Mouse (Mus musculus) ES-E14 (cell line): ENCODE measurements around the gene Commd3. TPM values are rescaled to one million over a fixed set of nuclear protein-coding genes. Genes with fewer than 3 reads are reported as not detected.

Experiments
- DNase-seq: peaks from one replicate; pipeline ENCODE4 v3.0.0-alpha.2; 2013; ENCODE audit warnings: low read depth, low spot score
- H3K27ac ChIP-seq: 2 replicates; pipeline ENCODE4 v1.5.1; 2012; ENCODE audit warnings: low read depth, mild to moderate bottlenecking, low read length, moderate library complexity, mixed read lengths; ENCODE audit not compliant: poor library complexity, insufficient read depth, severe bottlenecking
- H3K36me3 ChIP-seq: 2 replicates; pipeline ENCODE4 v1.6.1; 2012; ENCODE audit warnings: mild to moderate bottlenecking, low read length, moderate library complexity, mixed read lengths; ENCODE audit not compliant: control insufficient read depth, poor library complexity, insufficient read depth, severe bottlenecking
- H3K4me1 ChIP-seq, 2 experiments: fragments of 150-350 bp in 1 of 2; sonication (generic) in 1 of 2; 2 replicates each; pipeline ENCODE4 v1.6.1; 2012; ENCODE audit warnings: low read length in 2 of 2, mild to moderate bottlenecking in 1 of 2, mixed read lengths in 1 of 2; ENCODE audit not compliant: control insufficient read depth in 2 of 2, insufficient read depth in 2 of 2, poor library complexity in 1 of 2
- H3K4me3 ChIP-seq, 2 experiments: fragments of 150-350 bp in 1 of 2; sonication (generic) in 1 of 2; 2 replicates each; pipeline ENCODE4 v1.5.1; 2012; ENCODE audit warnings: low read length in 2 of 2, low read depth in 1 of 2, mild to moderate bottlenecking in 1 of 2, mixed read lengths in 1 of 2; ENCODE audit not compliant: insufficient read depth in 1 of 2, poor library complexity in 1 of 2, severe bottlenecking in 1 of 2
- H3K9ac ChIP-seq: 2 replicates; pipeline ENCODE4 v1.6.1; 2012; ENCODE audit warnings: low read depth, mild to moderate bottlenecking, low read length, mixed read lengths; ENCODE audit not compliant: poor library complexity, insufficient read depth, severe bottlenecking
- H3K9me3 ChIP-seq: fragments of 150-350 bp; sonication (generic); 2 replicates; pipeline ENCODE4 v1.6.1; 2012; ENCODE audit warnings: low read depth, mild to moderate bottlenecking, low read length; ENCODE audit not compliant: control insufficient read depth, insufficient read depth
- CHD2 ChIP-seq: IDR thresholded peaks from 2 replicates; pipeline ENCODE4 v1.6.1; 2014; ENCODE audit warnings: mild to moderate bottlenecking, low read depth, low read length, inconsistent platforms
- HCFC1 ChIP-seq: IDR thresholded peaks from 2 replicates; pipeline ENCODE4 v1.6.1; 2012; ENCODE audit warnings: low read length, inconsistent platforms, borderline replicate concordance; ENCODE audit not compliant: insufficient read depth
- MAFK ChIP-seq: IDR thresholded peaks from 2 replicates; pipeline ENCODE4 v1.6.1; 2014; ENCODE audit warnings: mild to moderate bottlenecking, low read depth, low read length, inconsistent platforms; ENCODE audit not compliant: insufficient read depth
- ZC3H11A ChIP-seq: IDR thresholded peaks from 2 replicates; pipeline ENCODE4 v1.6.1; 2012; ENCODE audit warnings: low read depth, mild to moderate bottlenecking, inconsistent platforms, low read length, borderline replicate concordance
- ZNF384 ChIP-seq: IDR thresholded peaks from 2 replicates; pipeline ENCODE4 v1.6.1; 2012; ENCODE audit warnings: low read depth, low read length, inconsistent platforms
- in situ Hi-C, 2 experiments: fragments of 600-800 bp; cut with MboI; formaldehyde crosslinking; loops; one replicate each; pipeline ENCODE4 v1.15.1; 2025; ENCODE audit warnings: low sequenced_read_pairs in 2 of 2, inconsistent platforms in 1 of 2; ENCODE audit not compliant: unreplicated experiment in 2 of 2
- total RNA-seq: library from RNA; depleted of rRNA; stranded (reverse); fragments of 300-350 nt; gene quantifications from 2 replicates; pipeline ENCODE4 v1.2.3, GENCODE M21; 2012

The Commd3 gene
- total RNA-seq, 1 experiment: 35.9 TPM

GRCm38 (mm10) chr2:18677631-18678471 is 5.7 kb downstream of the Commd3 start:
- Histone ChIP-seq H3K9ac (peak overlapping the region; percentile 74), H3K36me3 (no peaks in the 10 kb centered on the region), H3K4me1 (no peaks in the 10 kb centered on the region), H3K27ac (no peak overlapping the region), H3K4me3 (peak overlapping the region; percentile 68 to 98), H3K9me3 (no peaks in the 10 kb centered on the region)
- in situ Hi-C loops: loop anchor here in 1 of 2 experiments (5.0 kb wide), 1 partner anchor 641 kb away; the partner anchor contains the start of gene A930004D18Rik
- no peak for DNase-seq
- TF ChIP-seq HCFC1 (no peak), ZNF384 (no peak), ZC3H11A (no peak), CHD2 (no peak), MAFK (no peak)

DNA sequence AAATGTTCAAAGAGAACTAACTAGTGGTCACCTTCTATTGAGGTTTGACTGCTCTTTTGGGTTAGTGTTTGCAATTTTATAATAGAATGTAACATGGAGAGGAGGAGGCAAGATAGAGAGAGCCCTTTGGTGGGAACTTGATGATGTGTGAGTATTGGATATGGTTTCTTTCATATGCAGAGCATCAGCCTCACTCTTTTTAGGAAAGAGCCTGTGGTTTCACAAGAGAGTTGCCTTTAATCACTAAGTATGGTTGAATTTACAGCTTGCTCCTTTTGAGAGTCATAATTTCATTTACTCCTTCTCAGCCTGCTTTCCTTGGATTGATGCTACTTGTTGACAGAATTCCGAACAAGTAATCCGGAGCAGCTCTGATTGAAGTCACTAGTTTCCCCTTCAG is 7.5 kb downstream of the Commd3 start:
- in situ Hi-C loops: loop anchor here in 1 of 2 experiments (5.0 kb wide), 1 partner anchor 642 kb away; the partner anchor contains the start of gene A930004D18Rik
- Histone ChIP-seq H3K9me3 (no peaks in the 10 kb centered on the region), H3K9ac (no peak overlapping the region), H3K4me3 (no peak overlapping the region), H3K36me3 (no peaks in the 10 kb centered on the region), H3K4me1 (no peaks in the 10 kb centered on the region), H3K27ac (no peak overlapping the region)
- DNase-seq: no peak
- TF ChIP-seq ZC3H11A (no peak), ZNF384 (no peak), MAFK (no peak), HCFC1 (no peak), CHD2 (no peak)

DNA sequence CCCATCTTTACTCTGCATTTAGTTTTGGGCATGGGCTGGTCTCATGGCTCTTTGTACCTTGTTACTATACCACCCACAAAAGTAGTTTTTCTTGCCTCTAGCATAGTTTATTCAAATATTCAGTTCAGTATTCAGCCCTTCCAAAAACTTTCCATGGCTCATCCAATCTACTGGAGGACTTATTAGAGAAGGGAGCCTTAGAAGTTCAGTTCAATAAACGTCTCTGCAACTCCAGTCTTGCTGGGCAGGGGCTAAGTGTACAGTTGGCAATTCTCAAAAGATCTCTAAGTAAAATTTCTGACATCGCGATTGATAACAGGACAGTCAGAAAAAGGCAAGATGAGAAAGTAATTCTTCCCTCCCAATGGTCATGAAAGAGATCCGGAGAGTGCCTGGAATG is 8.3 kb downstream of the Commd3 start:
- Histone ChIP-seq H3K4me1 (no peaks in the 10 kb centered on the region), H3K9ac (no peak overlapping the region), H3K9me3 (no peaks in the 10 kb centered on the region), H3K27ac (no peak overlapping the region), H3K36me3 (no peaks in the 10 kb centered on the region), H3K4me3 (no peak overlapping the region)
- DNase-seq: no peak
- in situ Hi-C loops: no loop called here
- TF ChIP-seq ZNF384: no peak
- no peak for TF ChIP-seq HCFC1
- no peak for TF ChIP-seq ZC3H11A
- TF ChIP-seq CHD2: no peak

DNA sequence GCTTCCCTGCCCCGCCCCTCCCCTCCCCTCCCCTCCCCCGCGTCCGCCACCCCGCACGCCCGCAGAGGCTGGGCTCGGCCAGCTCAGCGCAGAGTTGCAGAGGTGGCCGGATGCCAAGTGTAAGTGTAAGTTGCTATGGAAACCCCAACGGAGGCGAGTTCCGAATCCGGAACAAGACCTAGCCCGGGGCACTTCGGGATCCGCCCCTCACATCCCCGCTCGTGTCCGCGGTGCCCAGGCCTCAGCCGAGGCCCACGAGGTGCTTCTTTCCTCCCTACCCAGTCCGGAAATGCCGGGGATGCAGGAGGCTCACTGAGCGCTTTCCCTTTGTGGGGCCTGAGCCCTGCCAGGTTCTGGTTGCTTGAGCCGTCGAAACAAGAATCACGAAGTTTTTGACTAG is 8.8 kb downstream of the Commd3 start:
- H3K27ac ChIP-seq: no peak overlapping the region

More for the DNA sequence above, 8.8 kb downstream of the Commd3 start:
- DNase-seq: no peak
- H3K9me3 ChIP-seq: no peaks in the 10 kb centered on the region
- in situ Hi-C loops: no loop called here
- TF ChIP-seq CHD2 (no peak), ZNF384 (no peak), HCFC1 (no peak), MAFK (no peak), ZC3H11A (no peak)
- no peak overlapping the region for H3K9ac ChIP-seq
- H3K36me3 ChIP-seq: no peaks in the 10 kb centered on the region
- H3K4me1 ChIP-seq: no peaks in the 10 kb centered on the region
- peak overlapping the region; percentile 22 to 49; a peak in 3 of 4 replicates for H3K4me3 ChIP-seq
